Mouse (Mus musculus) heart, embryonic 16.5 days (tissue): ENCODE measurements around the gene Gm7271. TPM values are rescaled to one million over a fixed set of nuclear protein-coding genes. Genes with fewer than 3 reads are reported as not detected.
A peak's percentile ranks its signal among the peaks of the same experiment; 100 is the strongest.

Experiments used
- ATAC-seq: fragments of 200-750 bp; cut with Nextera tagmentation; replicated peaks from 2 replicates; pipeline ENCODE4 v1.8.0; 2017; ENCODE audit warnings: moderate number of reproducible peaks; ENCODE audit not compliant: insufficient read depth, low FRiP score; ENCODE audit errors: extremely low read depth
- H3K27ac ChIP-seq: fragments of 300-500 bp; sonication (generic); 2 replicates; pipeline ENCODE4 v1.5.1; 2014; ENCODE audit warnings: mild to moderate bottlenecking, low read length, control low read depth, moderate library complexity
- H3K27me3 ChIP-seq: fragments of 300-500 bp; sonication (generic); 2 replicates; pipeline ENCODE4 v1.6.1; 2014; ENCODE audit warnings: low read length, mixed read lengths; ENCODE audit not compliant: control insufficient read depth, insufficient read depth
- H3K36me3 ChIP-seq: fragments of 300-500 bp; sonication (generic); 2 replicates; pipeline ENCODE4 v1.6.1; 2014; ENCODE audit not compliant: control insufficient read depth, insufficient read depth
- H3K4me1 ChIP-seq: fragments of 300-500 bp; sonication (generic); 2 replicates; pipeline ENCODE4 v1.6.1; 2014; ENCODE audit warnings: low read length, mixed read lengths; ENCODE audit not compliant: control insufficient read depth, insufficient read depth
- H3K4me2 ChIP-seq: fragments of 300-500 bp; sonication (generic); 2 replicates; pipeline ENCODE4 v1.6.1; 2014; ENCODE audit warnings: low read depth, mild to moderate bottlenecking, control low read depth, low read length
- H3K4me3 ChIP-seq: fragments of 300-500 bp; sonication (generic); 2 replicates; pipeline ENCODE4 v1.5.1; 2014; ENCODE audit warnings: mild to moderate bottlenecking, control low read depth, low read length
- H3K9ac ChIP-seq: fragments of 300-500 bp; sonication (generic); 2 replicates; pipeline ENCODE4 v1.6.1; 2014; ENCODE audit warnings: low read length, control low read depth
- H3K9me3 ChIP-seq: fragments of 300-500 bp; sonication (generic); replicated peaks from 2 replicates; pipeline ENCODE4 v1.6.1; 2016; ENCODE audit warnings: low read length; ENCODE audit not compliant: control insufficient read depth
- WGBS: fragments of 180-500 bp; shearing (Covaris S2); extraction: QIAGEN DNeasy Blood & Tissue Kit; methylation state at CpG from one replicate; pipeline ENCODE4 v1.1.7; 2014; 5-methylcytosine and 5-hydroxymethylcytosine counted together
- polyA plus RNA-seq: library from polyadenylated mRNA; unstranded; fragments of >200 nt; fragmentation: Nextera tagmentation; extraction: Ambion mirVana; gene quantifications from 2 replicates; pipeline ENCODE4 v1.2.1, GENCODE M21; 2015

Gene Gm7271
- polyA plus RNA-seq, 1 experiment from 2014 or later: not detected

GRCm38 (mm10) chr5:76525066-76525465 lies 41.2 kb downstream of the Gm7271 start:
- no peaks in the 10 kb centered on the region for H3K36me3 ChIP-seq
- H3K4me3 ChIP-seq: no peak overlapping the region
- 48% methylated on average over 4 of the region's 4 CpGs for WGBS
- no peaks in the 10 kb centered on the region for H3K27me3 ChIP-seq
- H3K4me2 ChIP-seq: no peak overlapping the region
- no peak for ATAC-seq
- no peak overlapping the region for H3K27ac ChIP-seq
- no peak overlapping the region for H3K9ac ChIP-seq
- H3K9me3 ChIP-seq: no peaks in the 10 kb centered on the region
- peaks cover 4% of the 10 kb centered on the region; the same call in 1 of the 2 replicates for H3K4me1 ChIP-seq

DNA sequence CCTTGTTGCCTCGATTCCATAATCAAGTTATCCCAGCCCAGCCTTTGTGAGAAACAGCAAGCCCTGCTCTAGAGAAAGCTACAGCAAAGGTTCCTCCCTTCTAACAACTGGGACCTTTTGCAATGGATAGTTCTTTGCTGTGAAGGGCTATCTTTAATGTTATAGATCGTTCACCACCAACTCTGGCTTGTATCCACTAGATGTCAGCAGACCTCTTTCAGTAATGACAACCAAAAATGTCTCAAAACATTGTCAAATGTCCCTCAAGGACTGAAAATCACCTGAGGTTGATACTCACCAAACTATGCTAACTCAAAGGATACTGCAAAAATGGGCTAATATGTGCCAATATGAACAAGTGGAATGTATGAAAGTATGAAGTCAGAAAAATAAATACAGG lies 42.0 kb downstream of the Gm7271 start:
- H3K9me3 ChIP-seq: no peaks in the 10 kb centered on the region
- no peak overlapping the region for H3K9ac ChIP-seq

GRCm38 (mm10) chr5:76529040-76529703 lies 45.3 kb downstream of the Gm7271 start, which contains the start of gene Exoc1:
Gene Exoc1, plus strand, starts transcription at chr5:76529311.
- Histone ChIP-seq H3K4me2 (peak within 1 kb of the TSS; percentile 74), H3K9ac (peak within 1 kb of the TSS; percentile 74), H3K4me3 (peak within 1 kb of the TSS; percentile 71), H3K27me3 (no peaks in the 10 kb centered on the region), H3K36me3 (peaks cover 4% of the 10 kb centered on the region), H3K27ac (peak within 1 kb of the TSS; percentile 87), H3K4me1 (peaks cover 8% of the 10 kb centered on the region), H3K9me3 (no peaks in the 10 kb centered on the region)
- under 1% methylated on average over 39 of the region's 39 CpGs for WGBS
- peak; percentile 100 for ATAC-seq

More for the DNA sequence above, 42.0 kb downstream of the Gm7271 start:
- H3K4me3 ChIP-seq: no peak overlapping the region
- WGBS: 33% methylated on average over 2 of the region's 2 CpGs
- H3K36me3 ChIP-seq: no peaks in the 10 kb centered on the region
- peaks cover 8% of the 10 kb centered on the region for H3K4me1 ChIP-seq
- ATAC-seq: no peak
- H3K27me3 ChIP-seq: no peaks in the 10 kb centered on the region
- no peak overlapping the region for H3K27ac ChIP-seq
- H3K4me2 ChIP-seq: no peak overlapping the region

DNA sequence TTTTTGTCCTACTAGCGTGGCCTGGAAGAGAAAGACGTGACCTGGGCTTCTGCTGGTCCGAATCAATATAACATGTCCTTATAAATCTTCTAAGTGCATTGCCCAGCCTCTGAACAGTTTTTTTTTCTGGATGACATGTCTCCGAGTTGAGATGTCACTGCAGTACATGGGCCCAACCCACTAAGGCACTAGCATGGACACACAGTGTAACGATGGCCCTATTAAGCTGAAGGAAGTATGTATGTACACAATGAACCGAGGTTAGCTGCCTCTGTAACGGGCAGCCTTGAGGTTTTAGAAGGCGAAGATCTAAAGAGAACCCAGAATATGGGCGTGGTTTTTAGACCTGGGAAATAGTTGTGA lies 45.8 kb downstream of the Gm7271 start:
- H3K4me3 ChIP-seq: peak overlapping the region; percentile 71
- H3K36me3 ChIP-seq: peaks cover 4% of the 10 kb centered on the region
- peak overlapping the region; percentile 74 for H3K9ac ChIP-seq
- ATAC-seq: no peak
- WGBS: 7% methylated on average over 9 of the region's 9 CpGs
- no peaks in the 10 kb centered on the region for H3K9me3 ChIP-seq
- peak overlapping the region; percentile 74 for H3K4me2 ChIP-seq
- peak overlapping the region; percentile 87 for H3K27ac ChIP-seq
- H3K27me3 ChIP-seq: no peaks in the 10 kb centered on the region
- peaks cover 8% of the 10 kb centered on the region for H3K4me1 ChIP-seq

GRCm38 (mm10) chr5:76533186-76533585 lies 49.3 kb downstream of the Gm7271 start:
- H3K9ac ChIP-seq: no peak overlapping the region
- no peak overlapping the region for H3K27ac ChIP-seq
- no peak overlapping the region for H3K4me2 ChIP-seq
- 86% methylated on average over 6 of the region's 6 CpGs for WGBS
- no peak for ATAC-seq
- no peaks in the 10 kb centered on the region for H3K27me3 ChIP-seq
- peaks cover 8% of the 10 kb centered on the region for H3K4me1 ChIP-seq
- no peaks in the 10 kb centered on the region for H3K9me3 ChIP-seq
- peaks cover 17% of the 10 kb centered on the region for H3K36me3 ChIP-seq
- no peak overlapping the region for H3K4me3 ChIP-seq

GRCm38 (mm10) chr5:76536231-76536630 lies 52.4 kb downstream of the Gm7271 start:
- 73% methylated on average over 1 of the region's 1 CpGs for WGBS
- Histone ChIP-seq H3K27ac (no peak overlapping the region), H3K27me3 (no peaks in the 10 kb centered on the region), H3K4me2 (no peak overlapping the region), H3K4me1 (no peaks in the 10 kb centered on the region), H3K9ac (no peak overlapping the region), H3K36me3 (peaks cover 26% of the 10 kb centered on the region), H3K4me3 (no peak overlapping the region), H3K9me3 (no peaks in the 10 kb centered on the region)
- ATAC-seq: no peak

DNA sequence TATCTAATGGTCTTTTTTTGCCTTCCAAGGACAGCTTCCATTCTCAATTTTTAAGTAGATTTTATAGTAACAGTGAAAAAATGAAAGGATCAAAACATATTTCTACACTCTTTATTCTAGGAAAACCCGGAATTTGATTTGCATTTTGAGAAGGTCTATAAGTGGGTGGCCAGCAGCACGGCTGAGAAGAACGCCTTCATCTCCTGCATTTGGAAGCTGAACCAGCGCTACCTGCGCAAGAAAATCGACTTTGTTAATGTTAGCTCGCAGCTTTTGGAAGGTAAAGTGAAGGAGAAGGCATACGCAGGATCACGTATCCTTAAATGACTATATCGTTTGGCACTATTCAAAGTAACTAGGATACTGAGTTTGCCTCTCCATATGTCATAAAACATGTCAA lies 53.7 kb downstream of the Gm7271 start:
- Histone ChIP-seq H3K4me1 (no peaks in the 10 kb centered on the region), H3K9me3 (no peaks in the 10 kb centered on the region), H3K27me3 (no peaks in the 10 kb centered on the region), H3K4me3 (no peak overlapping the region), H3K9ac (no peak overlapping the region), H3K36me3 (peaks cover 33% of the 10 kb centered on the region), H3K4me2 (no peak overlapping the region), H3K27ac (no peak overlapping the region)
- ATAC-seq: no peak
- WGBS: 95% methylated on average over 10 of the region's 10 CpGs

DNA sequence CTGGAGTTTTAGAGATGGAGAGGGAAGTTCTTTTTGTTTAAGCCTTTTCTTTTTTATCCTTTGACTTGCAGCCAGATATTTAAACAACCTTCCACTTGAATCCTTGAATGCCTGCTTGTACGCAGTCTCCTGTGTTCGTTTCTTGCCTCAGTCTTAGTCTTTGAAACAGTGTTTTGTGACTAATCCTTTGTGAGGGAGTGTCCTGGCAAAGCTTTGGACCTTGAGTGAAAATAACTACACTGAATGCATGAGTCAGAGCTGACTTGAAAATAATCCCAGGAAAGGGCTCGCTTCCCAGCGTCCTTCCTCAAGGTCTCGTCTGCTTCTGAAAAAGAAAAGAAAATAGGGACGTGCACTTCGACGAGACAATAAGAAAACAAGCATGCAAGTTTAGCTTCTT lies 56.3 kb downstream of the Gm7271 start:
- Histone ChIP-seq H3K4me3 (no peak overlapping the region), H3K9ac (no peak overlapping the region), H3K4me2 (0 out of 2 replicates have a peak overlapping the region, but pooled peaks have one; percentile 18), H3K36me3 (peaks cover 47% of the 10 kb centered on the region), H3K27ac (peak overlapping the region; percentile 68), H3K4me1 (no peaks in the 10 kb centered on the region), H3K27me3 (no peaks in the 10 kb centered on the region), H3K9me3 (no peaks in the 10 kb centered on the region)
- 74% methylated on average over 8 of the region's 8 CpGs for WGBS
- no peak for ATAC-seq

GRCm38 (mm10) chr5:76540842-76541241 lies 57.0 kb downstream of the Gm7271 start:
- Histone ChIP-seq H3K27ac (peak overlapping the region; percentile 68), H3K27me3 (no peaks in the 10 kb centered on the region), H3K4me2 (no peak overlapping the region), H3K9me3 (no peaks in the 10 kb centered on the region), H3K4me3 (no peak overlapping the region), H3K9ac (no peak overlapping the region), H3K4me1 (no peaks in the 10 kb centered on the region), H3K36me3 (peaks cover 47% of the 10 kb centered on the region)
- ATAC-seq: no peak; the same call in 1 of the 2 replicates
